Mouse (Mus musculus): ENCODE data around the gene Man1c1.

The Man1c1 gene

DNA sequence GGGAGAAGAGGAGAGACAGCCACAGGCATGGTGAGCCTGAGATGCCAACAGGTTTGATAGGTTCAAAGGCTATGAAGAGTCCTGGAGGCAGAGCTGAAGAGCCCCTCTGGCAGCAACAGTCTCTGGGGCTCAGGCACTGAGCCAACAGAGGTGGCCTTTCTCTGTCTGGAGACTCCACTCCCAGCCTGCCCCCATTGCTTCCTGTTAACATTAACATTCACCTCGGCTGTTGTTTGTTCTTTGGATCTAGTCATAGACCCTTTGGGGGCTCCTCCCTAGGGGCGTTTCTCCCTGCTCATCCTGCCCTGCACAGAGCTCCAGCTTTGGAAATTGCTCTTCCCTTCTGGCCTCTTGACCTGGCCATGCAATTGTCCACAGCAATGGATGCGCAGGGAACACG lies 20.9 kb upstream of the Man1c1 start:
- DNase-seq (ENCODE audit: low read depth, low spot score): peak; percentile 55

DNA sequence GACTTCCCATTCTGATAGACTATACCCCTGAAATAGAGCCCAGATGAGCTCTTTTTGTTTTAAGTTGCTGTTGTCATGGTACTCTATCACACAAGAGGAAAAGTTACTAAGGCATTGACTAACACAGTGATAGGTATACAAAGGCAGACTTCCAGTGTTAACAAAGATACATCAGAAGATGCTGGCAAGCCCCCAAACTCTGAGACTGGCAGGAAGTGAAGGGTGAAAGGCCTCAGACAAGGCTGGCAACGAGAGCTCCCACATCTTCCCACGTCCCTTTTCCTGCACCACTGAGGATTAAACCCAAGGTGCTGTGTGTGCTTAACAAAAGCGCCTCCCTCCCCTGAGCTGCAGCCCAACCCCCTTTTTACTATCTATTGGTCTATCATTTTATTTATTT lies 19.2 kb upstream of the Man1c1 start:
- DNase-seq (ENCODE audit: low read depth, low spot score): no peak

DNA sequence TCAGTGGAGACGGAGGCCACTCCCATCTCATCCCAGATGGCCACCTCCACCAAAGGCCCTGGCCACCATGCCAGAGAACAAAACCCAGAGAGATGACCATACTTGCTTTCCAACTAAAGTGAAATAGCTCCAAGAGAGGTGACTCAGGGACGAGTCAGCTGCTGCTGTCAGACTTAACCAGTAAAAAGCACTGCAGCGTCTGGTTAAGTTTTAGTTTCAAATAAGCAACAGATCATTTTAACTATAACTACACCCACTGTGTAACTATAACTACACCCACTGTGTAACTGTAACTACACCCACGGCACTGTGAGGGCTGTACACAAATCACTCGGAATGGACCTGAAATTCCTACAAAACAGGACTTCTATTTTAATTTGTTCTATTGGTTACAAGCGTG lies 17.0 kb upstream of the Man1c1 start:
- no peak for DNase-seq (ENCODE audit: low read depth, low spot score)

DNA sequence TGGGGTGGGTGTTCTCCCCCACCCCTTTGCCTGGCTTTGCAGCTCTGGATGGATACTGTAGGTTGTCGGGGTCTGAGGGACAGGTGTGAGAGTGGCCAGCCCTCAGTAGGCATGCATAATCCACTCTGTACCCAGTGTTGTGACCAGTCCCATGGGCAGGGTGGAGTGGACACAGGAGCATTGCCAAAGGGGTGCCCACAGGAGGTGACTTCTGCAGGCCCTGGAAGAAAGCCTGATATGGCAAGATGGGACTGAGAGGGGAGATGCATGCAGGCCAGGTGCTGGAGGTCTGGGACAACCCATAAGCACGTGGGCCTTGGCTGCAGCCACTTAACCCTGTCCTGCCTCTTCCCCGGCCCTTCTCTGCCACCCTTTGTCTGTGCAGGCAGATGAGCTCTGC lies 16.3 kb upstream of the Man1c1 start:
- DNase-seq (ENCODE audit: low read depth, low spot score): no peak

DNA sequence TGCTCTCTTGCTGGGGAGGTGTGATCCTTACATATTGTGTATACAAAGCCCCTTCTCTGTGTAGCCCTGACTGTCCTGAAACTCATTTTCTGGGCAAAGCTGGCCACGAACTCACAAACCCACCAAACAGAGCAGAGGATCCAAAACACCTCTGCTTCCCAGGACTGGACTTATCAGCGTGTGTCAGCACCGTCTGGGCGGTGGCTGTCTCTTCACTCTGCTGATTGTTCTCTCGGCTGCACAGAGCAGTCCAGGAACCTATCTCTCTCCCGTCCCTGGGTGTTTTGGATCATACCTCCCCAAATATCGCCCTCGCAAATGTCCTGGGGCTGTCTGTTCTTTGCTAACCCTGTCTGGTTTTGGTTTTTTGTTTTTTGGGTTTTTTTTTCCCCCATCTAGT lies 15.4 kb upstream of the Man1c1 start:
- DNase-seq (ENCODE audit: low read depth, low spot score): no peak

DNA sequence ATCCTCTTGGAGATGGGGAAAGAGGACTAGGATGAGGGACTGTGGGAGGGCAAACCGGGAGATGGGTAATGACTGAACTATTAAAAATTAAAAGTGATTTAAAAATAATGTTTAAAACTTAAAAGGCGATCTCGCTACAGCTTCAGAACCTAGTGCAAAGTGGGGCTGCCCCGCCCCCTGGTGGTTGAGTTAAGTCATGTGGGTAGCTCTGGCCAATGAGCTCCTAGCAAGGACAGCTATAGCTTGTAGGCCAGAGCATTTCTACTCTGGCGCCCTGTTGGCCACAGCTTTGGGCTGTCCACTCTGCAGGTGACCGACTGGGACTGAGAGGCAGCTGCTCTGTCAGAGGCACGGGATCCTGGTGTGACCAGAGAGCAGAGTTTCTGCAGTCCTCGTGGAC lies 9.8 kb upstream of the Man1c1 start:
- DNase-seq (ENCODE audit: low read depth, low spot score): peak; percentile 81

DNA sequence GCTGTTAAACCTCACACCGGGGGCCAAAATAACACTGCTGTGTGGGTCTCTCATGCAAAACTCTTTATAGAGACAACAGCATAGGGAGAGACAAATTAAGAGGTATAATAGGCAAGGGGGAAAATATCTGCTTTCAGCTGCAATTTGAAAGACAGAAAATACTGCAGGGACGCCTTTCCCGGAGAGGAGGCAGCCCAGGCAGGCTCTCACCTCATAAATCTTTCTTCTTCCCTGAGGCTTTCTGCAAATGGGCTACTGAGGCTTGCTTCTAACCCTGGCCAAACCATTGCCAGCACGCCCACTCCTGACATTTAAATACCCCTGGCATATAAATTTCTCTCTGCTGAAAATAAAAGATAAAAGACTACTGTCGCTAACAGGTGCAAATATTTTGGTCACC lies 1.2 kb upstream of the Man1c1 start:
- no peak for DNase-seq (ENCODE audit: low read depth, low spot score)

DNA sequence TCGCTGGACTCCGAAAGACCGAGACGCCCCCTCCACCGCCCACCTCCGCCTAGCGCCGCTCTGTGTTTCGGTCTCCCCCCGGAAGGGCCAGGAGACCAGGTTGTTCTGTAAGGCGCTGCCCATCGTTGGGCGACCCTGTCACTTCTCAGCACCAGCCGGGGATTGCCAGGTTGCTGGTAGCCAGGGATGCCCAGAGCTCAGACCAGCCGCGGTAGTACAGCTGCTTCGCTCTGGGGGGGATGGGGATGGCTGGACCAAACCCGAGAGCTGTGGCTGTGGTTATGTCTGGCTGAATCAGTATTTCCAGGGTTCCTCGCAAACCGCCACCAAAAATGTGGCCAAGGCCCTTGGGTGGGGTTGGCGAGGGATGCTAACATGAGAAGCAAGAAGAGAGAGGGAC lies 500 bp upstream of the Man1c1 start:
- DNase-seq (ENCODE audit: low read depth, low spot score): no peak

DNA sequence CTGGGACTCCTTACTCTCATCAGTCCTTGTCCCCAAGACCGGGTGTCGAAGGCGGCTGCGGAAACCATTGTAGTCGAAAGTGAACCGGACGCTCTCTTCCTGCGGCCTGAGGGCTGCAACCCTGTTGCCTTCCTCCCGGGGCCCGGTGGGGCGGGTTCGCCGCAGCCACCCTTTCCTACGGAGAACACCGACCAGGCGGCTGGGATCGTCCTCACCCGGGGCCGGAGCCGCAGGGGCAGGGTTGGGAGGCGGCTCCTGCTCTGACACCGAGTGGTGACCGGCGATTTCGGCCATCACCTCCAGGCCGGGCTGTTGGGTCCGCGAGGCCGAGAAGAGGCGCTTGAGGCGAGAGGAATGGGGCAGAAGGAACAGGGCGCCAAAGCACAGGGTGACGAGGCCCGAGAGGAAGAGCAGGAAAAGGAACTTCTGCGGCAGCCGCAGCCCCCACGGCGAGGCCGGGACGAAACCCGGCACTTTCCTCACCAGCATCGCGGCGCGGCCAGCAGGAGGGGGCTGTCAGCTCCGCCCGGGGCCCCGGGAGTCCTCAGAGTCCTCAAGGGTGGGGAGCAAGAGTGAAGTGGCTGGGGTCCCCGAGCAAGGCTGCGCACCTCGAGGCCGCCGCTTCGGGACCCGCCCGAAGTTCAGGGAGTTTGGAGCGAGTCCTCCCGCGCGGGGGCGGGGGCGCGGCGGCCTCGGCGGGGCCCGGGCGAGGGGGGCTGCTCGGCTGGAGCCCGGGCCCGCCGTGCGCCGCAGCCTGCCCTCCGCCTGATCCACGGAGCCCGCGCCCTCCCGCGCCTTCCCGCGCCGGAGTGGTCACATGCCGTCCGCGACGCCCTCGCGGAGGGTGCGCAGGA lies 882 bp downstream of the Man1c1 start:
- peak; percentile 41 for DNase-seq (ENCODE audit: low read depth, low spot score)

DNA sequence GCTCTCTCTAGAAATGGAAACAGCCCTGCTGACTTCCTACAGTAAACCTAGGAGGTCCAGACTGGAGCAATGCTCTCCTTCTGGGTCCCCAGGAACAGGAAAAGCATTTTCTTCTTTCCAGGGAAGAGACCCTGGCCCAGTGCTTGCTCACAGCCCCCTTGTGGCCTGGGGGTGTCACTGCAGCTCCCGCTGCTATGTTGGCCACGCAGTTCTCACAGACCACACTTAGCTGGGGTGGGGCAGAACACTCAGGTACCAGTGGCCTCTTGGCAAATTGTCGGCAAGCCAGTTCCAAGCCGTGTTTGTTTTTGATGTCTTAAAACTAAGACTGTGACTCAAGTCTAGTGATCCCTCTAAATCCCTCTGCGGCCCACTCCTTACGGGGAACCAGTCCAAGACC lies 2.2 kb downstream of the Man1c1 start:
- DNase-seq (ENCODE audit: low read depth, low spot score): peak; percentile 88

DNA sequence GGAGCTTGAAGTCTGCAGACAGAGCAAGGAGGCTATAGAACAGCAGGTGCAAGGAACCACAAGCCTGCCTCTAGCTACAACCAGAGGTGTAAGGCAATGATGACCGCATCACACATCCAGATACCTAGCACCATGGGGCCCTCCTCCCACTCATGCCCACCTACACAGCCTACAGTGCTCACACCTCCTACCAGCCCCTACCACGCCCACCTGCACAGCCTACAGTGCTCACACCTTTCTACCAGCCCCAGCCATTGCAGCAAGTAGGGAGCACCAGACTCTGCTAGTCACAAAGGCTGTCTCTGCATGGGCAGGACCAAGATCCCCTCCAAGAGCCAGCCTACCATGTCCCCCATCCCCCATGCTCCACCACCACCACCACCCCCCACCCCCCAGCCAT lies 3.2 kb downstream of the Man1c1 start:
- no peak for DNase-seq (ENCODE audit: low read depth, low spot score)

DNA sequence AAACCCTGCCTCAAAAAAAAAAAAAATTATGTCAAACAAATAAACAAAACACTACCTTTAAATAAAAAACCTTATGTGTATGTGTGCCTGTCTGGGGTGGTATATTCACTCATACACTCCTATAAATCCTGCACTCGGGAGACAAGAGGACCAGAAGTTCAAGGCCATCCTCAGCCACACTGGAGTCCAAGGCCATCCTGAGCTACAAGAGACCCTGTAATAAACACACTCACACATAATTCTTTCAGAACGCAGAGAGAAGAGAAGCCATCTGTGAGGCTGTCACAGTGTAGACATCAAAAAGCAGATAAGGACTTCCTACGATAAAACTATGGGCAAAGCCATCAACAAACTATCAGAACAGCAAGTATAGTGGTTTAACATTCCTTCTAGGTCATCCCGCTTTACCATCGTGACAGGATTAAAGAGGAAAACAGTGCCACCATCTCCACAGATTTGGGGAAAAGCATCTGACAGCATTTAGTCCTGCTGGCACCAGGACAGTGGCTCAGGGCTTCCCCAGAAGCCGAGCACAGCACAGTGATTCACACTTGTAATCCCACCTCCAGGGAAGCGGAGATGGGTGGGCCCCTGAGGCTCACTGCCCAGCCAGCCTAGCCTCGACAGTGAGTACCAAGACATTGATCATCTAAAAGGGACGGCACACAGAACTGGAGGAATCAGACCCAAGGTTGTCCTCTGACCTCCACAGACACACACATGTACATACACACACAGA lies 10.7 kb downstream of the Man1c1 start:
- no peak for DNase-seq (ENCODE audit: low read depth, low spot score)

DNA sequence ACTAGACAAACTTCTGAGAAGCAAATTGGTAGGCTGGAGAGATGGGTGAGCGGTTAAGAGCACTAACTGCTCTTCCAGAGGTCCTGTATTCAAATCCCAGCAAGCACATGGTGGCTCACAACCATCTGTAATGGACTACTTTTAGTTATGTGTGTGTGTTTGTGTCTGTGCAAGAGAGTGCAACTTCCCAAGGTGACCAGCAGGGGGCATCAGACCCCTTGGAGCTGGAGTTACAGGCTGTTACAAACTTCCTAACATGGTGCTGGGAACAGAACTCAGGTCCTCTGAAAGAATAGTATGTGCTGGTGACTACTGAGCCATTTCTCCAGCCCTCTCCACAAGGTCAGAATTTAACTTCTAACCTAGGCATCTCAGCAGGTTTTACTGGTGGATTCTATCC lies 11.7 kb downstream of the Man1c1 start:
- DNase-seq (ENCODE audit: low read depth, low spot score): peak; percentile 28

DNA sequence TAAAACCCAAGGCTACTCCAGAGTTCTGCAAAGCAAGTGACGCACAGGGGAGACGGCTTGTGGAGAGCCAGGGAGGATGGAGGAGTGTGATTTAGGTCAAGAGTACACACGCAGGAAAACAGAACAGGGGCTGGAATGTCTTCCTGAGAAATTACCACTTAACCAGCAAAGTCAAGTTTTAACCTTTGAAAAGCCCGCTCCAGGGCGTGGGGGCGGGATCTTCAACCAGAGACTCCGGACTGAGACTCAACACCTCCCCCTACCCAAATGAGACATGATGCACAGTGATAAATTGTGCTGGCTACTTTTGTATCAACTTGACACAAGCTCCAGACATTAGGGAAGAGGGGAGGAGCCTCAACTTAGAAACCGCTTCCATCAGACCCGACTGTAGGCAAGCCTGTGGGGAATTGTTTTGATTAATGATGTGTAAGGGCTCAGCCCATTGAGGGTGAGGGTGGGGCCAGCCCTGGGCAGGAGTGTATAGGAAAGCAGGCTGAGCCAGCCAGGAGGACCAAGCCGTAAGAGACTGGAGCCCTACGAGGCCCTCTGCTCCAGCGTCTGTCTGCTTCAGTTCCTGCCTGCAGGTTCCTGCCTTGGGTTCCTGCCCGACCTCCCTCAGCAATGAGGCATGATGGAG lies 17.9 kb downstream of the Man1c1 start:
- peak; percentile 64 for DNase-seq (ENCODE audit: low read depth, low spot score)

DNA sequence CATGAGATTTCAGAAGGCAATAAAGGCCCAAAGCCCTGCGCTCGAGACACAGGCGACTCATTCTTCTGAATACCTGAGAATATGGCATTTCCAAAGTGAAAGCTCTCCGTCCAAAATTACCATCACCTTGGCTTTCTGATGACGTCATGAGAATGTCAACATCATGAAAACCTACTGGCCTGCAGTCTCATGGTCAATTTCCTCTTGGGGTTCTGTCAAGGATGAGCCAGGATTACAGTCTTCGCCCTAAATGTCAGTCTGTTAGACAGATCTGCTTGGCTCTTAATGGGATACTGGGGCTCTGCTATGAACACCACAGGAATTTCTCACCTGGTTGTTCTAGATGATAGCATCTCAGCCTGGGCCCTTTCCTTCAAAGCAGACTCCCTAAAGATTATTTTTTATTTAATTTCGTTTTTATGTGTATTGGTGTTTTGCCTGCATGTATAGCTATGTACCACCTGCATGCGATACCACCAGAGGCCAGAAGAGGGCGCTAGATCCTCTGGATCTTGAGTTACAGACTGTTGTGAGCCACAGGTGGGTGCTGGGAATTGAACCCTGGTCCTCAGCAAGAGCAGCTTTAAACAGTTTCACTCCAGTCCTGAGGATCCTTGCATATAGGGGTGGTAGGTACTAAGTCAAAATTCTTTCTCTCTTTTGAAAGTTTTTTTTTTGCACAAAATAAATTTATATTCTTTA lies 19.3 kb downstream of the Man1c1 start:
- DNase-seq (ENCODE audit: low read depth, low spot score): no peak

DNA sequence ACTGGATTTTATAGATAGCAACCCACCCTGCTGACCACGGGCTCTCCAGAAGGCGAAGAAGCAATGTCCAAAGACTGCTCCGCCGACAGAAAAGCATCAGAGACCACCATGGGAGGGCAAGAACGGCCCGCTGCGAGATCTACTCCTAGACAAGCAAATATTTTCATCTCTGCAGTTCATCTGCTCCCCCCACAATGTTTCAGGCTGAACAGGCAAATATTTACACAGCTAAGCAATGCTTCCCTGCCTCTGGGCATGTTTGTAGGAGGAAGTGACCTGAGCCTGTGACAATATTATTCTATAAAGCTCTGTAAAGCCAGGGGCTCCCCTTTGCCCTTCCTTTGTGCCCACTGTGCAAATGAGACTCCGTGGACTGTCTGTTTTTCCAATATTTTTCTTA lies 20.2 kb downstream of the Man1c1 start:
- DNase-seq (ENCODE audit: low read depth, low spot score): no peak

DNA sequence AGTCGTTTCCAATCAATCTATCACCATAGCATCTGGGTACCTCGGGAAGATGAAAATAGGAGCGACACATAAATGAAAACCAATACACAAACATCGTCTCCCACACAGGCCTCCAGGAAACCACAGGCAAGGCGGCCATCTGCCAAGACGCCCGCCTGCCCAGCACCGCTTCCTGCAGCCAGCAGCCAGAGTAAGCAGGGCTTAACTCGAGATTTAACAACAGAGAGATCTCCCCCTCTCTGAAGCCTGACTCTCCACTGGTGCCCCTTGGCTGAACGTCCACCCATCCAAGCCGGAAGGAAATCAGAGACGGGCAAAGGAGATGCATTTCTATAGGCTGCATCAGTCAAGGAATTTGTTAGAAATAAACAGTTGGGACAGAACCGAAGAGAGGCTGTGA lies 21.1 kb downstream of the Man1c1 start:
- DNase-seq (ENCODE audit: low read depth, low spot score): no peak

DNA sequence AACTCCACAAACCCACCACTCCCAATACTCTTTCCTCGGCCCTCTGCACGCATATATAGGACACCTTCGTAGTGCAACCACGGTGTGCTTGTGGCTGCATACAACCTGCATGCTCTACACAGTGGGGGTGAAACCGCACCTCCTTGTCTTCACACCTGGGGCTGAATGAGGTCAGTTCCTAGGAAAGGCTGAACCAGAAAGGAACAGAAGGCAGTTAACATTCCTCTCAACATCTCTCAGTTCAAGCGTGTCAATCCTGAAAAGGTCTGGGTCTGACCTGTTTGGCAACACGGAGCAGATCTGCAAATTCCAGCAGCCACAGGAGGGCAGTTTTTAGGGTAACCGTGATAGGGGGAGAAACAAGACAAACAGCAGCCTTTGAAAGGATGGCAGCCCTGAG lies 21.7 kb downstream of the Man1c1 start:
- DNase-seq (ENCODE audit: low read depth, low spot score): peak; percentile 46

DNA sequence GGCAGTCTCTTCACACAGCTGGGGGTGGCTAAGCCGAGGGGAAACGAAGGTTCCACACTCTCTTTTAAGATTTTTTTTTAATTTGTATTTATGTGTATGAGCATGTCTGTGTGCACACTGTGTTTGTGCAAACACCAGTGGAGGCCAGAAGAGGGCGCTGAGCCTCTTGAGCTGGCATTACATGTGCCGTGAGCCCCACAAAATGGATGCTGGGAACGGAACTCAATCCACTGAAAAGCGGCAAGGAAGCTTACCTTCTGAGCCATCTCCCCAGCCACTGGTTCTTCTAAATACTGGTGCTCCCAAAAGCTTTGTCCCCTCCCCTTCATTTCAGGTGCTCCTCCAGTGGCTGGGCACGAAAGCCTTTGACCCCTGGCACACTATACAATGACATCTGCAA lies 22.3 kb downstream of the Man1c1 start:
- peak; percentile 85 for DNase-seq (ENCODE audit: low read depth, low spot score)

DNA sequence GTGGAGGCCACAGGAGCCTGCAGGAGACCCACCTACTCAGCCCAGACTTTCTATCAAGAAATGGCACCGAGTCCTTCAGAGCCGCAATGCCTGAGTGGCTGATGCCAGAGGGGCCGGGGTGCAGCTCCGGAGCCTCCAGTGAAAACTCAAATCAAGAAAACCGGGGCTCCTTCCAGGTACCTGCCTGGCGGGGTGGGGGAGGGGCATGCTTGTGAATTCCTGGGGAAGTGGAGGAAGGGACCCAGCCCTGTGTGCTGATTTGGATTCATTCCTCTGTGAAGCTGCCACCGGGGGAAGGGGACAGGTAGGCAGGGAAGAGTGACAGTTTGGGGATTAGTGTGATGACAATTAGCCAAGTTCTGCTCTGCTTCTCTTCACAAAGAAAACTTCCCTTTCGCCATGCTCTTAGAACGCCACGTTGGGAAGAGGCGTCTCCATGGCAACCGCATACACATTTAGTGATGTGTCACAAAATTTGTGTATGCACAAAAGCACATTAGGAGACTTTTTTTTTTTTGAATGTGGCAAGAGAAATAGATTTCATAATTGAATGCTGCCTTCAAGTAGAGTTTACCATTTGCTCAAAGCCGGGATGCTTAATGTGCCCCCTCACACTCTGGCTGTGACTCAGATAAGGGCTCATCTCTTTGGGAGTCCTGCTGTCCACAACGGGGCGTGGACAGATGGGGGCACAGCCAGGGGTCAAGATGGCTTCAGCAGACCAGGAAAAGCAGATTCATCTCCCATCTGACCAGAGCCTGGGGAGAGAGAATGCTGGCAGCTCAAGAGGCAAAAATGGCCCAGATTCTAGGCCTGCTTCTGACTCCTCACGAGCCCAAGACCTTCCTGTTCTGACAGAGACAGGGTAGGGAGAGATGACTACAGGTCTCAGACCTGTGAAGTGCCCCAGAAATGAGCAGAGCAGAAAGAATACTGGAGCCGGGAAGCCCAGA lies 26.3 kb downstream of the Man1c1 start:
- no peak for DNase-seq (ENCODE audit: low read depth, low spot score)

DNA sequence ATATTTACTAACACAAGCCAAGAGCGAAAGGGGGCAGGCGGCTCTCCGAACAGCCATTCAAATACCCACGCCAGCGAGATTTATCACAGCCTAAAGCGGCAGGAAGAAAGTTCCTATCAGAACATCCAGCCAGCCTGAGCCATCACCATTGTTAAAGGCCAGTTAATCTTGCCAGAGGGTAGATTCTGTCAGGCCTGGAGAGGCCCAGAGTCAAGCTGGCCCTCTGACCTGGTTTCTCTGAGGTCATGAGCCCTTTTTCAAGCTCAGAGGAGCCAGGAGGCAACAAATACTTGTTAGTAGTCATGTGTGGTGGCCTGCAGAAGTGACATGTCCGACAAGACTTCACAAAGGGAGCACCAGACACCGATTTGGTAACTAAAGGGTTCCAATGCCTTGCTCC lies 28.3 kb downstream of the Man1c1 start:
- DNase-seq (ENCODE audit: low read depth, low spot score): no peak

Data from ZHBTc4 (cell line).